Mouse (Mus musculus): ENCODE results near the gene Alg12.

- no peak for TF ChIP-seq CTCF (IDR thresholded peaks at IDR 0.05; ENCODE audit: control insufficient read depth, insufficient read depth, low read length)
- no peak for TF ChIP-seq POLR2A (IDR thresholded peaks at IDR 0.05; ENCODE audit: borderline replicate concordance, control insufficient read depth, low read depth, low read length)
Measured at GRCm38 (mm10) chr15:88813262-88813661, 5.9 kb downstream of the Alg12 start.
